Mouse (Mus musculus) thymus, adult 2 months (tissue): ENCODE data around the gene Pde10a.

Experiments
- CTCF ChIP-seq: fragments of 200-500 bp; IDR thresholded peaks from 2 replicates; pipeline ENCODE4 v1.5.1; 2012; ENCODE audit warnings: mild to moderate bottlenecking, control low read depth, low read length, moderate library complexity, borderline replicate concordance; ENCODE audit not compliant: control insufficient read depth, poor library complexity, insufficient read depth; ENCODE audit errors: extremely low read depth
- POLR2A ChIP-seq: fragments of 200-500 bp; IDR thresholded peaks from 2 replicates; pipeline ENCODE4 v1.6.1; 2012; ENCODE audit warnings: mild to moderate bottlenecking, low read length, control low read depth, moderate library complexity; ENCODE audit not compliant: control insufficient read depth, poor library complexity, insufficient read depth; ENCODE audit errors: extremely low read depth

DNA sequence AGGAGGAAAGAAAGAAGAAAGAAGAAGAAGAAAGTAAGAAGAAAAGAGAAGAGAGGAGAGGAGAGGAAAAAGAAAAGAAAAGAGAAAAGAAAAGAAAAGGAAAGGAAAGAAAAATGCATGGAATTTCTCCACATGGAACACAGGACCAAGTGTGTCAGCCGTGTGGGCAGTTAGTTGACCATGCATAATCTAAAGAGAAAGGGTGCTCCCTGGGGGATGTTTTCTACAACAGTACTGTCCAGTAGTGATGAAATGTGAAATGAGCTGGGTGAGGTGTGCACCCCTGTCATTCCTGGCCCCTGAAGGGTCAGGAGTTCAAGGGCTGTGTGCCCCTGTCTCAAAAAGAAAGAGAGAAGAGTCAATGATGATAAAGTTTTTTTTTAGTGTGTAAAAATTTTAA lies 352.9 kb downstream of the Pde10a start:
- TF ChIP-seq CTCF, result no peak
- TF ChIP-seq POLR2A, result no peak
